Mouse (Mus musculus): ENCODE data around the gene Zmynd11. TPM values are rescaled to one million over a fixed set of nuclear protein-coding genes. Genes with fewer than 3 reads are reported as not detected.
A peak's percentile ranks its signal among the peaks of the same experiment; 100 is the strongest.

The Zmynd11 gene
- total RNA-seq, 2 experiments from 2014 or later: 45.5 to 52.7 TPM

GRCm38 (mm10) chr13:9667954-9668496 is 97.1 kb downstream of the Zmynd11 start:
- no peak for ATAC-seq (replicated peaks; ENCODE audit: poor library complexity, severe bottlenecking)

- no peak for ATAC-seq (replicated peaks; ENCODE audit: poor library complexity, severe bottlenecking)
Measured at GRCm38 (mm10) chr13:9663593-9663992, 101.5 kb downstream of the Zmynd11 start.

- no peak for ATAC-seq (replicated peaks; ENCODE audit: poor library complexity, severe bottlenecking)
Measured at GRCm38 (mm10) chr13:9660711-9661110, 104.4 kb downstream of the Zmynd11 start.

DNA sequence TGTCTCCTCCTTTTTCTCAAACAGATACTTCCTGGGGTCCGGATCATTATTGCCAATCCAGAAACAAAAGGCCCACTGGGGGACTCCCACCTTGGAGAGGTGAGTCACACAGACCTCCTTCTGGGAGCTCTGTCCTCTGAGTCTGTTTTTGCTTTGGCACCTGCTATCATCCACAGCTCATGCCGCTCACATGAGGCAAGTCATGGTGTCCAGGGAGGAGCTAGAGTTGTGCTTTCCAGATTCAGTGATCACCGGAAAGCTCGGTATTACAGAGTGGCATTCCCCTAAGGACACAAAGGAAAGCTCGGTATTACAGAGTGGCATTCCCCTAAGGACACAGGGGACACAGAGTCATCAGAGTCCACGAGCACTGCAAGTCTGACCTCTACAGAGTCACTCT is 108.5 kb downstream of the Zmynd11 start:
- ATAC-seq (replicated peaks; ENCODE audit: poor library complexity, severe bottlenecking): no peak

GRCm38 (mm10) chr13:9653018-9653417 is 112.1 kb downstream of the Zmynd11 start:
- no peak for ATAC-seq (replicated peaks; ENCODE audit: poor library complexity, severe bottlenecking)

DNA sequence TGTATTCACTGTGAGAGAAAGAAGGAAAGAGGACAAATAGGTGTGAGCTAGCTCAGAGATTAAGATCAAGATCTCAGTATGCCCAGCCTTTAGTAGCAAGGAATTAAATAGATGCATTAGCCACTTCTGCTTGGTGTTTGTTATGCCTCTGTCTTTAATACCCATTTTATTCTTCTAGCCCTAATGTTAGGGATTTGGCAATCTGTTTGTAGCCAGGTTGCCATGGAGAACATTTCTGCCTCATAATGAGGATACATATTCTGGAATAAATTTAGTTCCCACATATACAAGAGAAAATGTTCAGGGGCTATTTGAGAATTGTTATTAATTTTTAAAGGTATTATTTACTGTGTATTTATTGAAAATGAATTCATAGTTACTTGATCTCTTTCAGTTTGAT is 114.5 kb downstream of the Zmynd11 start:
- no peak for ATAC-seq (replicated peaks; ENCODE audit: poor library complexity, severe bottlenecking)

- no peak for ATAC-seq (replicated peaks; ENCODE audit: poor library complexity, severe bottlenecking)
Measured at GRCm38 (mm10) chr13:9649894-9650293, 115.2 kb downstream of the Zmynd11 start.

- ATAC-seq (replicated peaks; ENCODE audit: poor library complexity, severe bottlenecking): no peak
Measured at GRCm38 (mm10) chr13:9648716-9649115, 116.4 kb downstream of the Zmynd11 start.

DNA sequence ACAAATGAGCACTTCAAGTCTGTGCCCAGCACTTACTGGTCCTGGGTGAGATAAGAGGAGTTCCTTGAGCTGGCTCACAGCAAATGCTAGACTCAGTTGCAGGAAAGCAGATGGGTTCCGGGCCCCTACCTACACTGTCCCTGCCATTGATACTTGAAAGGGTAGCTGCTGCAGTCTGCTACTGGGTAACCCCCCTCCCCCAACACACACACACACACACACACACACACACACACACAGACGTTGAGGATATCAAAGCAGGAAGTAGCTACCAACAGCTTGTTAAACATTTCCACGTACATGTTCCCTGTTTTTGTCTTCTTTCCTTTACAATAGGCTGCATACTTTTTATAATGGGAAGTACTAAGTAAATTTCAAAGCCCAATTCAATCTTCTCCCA is 127.2 kb downstream of the Zmynd11 start:
- ATAC-seq (replicated peaks; ENCODE audit: poor library complexity, severe bottlenecking): peak; percentile 63

GRCm38 (mm10) chr13:9636505-9636904 is 128.6 kb downstream of the Zmynd11 start:
- peak; percentile 74 for ATAC-seq (replicated peaks; ENCODE audit: poor library complexity, severe bottlenecking)

- no peak for ATAC-seq (replicated peaks; ENCODE audit: poor library complexity, severe bottlenecking)
Measured at GRCm38 (mm10) chr13:9635951-9636350, 129.2 kb downstream of the Zmynd11 start.
